Mouse (Mus musculus) kidney, adult 2 months (tissue): ENCODE results near the gene Taf1a. TPM values are rescaled to one million over a fixed set of nuclear protein-coding genes. Genes with fewer than 3 reads are reported as not detected.

ENCODE experiments used
- DNase-seq: peaks from one replicate; pipeline ENCODE4 v3.0.0; 2021
- H3K27ac ChIP-seq: fragments of 200-500 bp; 2 replicates; pipeline ENCODE4 v1.5.1; 2012; ENCODE audit warnings: low read depth, low read length, control low read depth, inconsistent platforms; ENCODE audit not compliant: insufficient read depth
- H3K27me3 ChIP-seq: fragments of 200-500 bp; replicated peaks from 2 replicates; pipeline ENCODE4 v1.6.1; 2012; ENCODE audit warnings: mild to moderate bottlenecking, moderate library complexity, low read length, inconsistent platforms; ENCODE audit not compliant: control insufficient read depth, insufficient read depth
- H3K36me3 ChIP-seq: fragments of 200-500 bp; 2 replicates; pipeline ENCODE4 v1.6.1; 2012; ENCODE audit warnings: mild to moderate bottlenecking, moderate library complexity, low read length, inconsistent platforms; ENCODE audit not compliant: control insufficient read depth, insufficient read depth
- H3K4me1 ChIP-seq: fragments of 200-500 bp; 2 replicates; pipeline ENCODE4 v1.6.1; 2011; ENCODE audit warnings: low read length; ENCODE audit not compliant: control insufficient read depth, insufficient read depth
- H3K4me3 ChIP-seq: fragments of 200-500 bp; 2 replicates; pipeline ENCODE4 v1.5.1; 2011; ENCODE audit warnings: mild to moderate bottlenecking, low read depth, low read length, control low read depth; ENCODE audit not compliant: insufficient read depth
- CTCF ChIP-seq: fragments of 200-500 bp; conservative IDR thresholded peaks from 2 replicates; pipeline ENCODE4 v1.5.1; 2011; ENCODE audit warnings: low read depth, mild to moderate bottlenecking, control low read depth, low read length, moderate library complexity, mixed read lengths; ENCODE audit not compliant: insufficient read depth, insufficient read length
- POLR2A ChIP-seq: fragments of 200-500 bp; IDR thresholded peaks from one replicate; pipeline ENCODE4 v1.6.1; 2011; ENCODE audit warnings: low read depth, low read length, control low read depth
- WGBS: fragments of 180-500 bp; shearing (Covaris S2); methylation state at CpG from one replicate; pipeline ENCODE4 v1.1.7; 2018; 5-methylcytosine and 5-hydroxymethylcytosine counted together
- polyA plus RNA-seq: library from polyadenylated mRNA; depleted of rRNA; stranded (reverse); fragments of >200 nt; gene quantifications from 2 replicates; pipeline ENCODE4 v1.2.3, GENCODE M21; 2012

Gene Taf1a
- polyA plus RNA-seq, 1 experiment = 6.7 TPM

DNA sequence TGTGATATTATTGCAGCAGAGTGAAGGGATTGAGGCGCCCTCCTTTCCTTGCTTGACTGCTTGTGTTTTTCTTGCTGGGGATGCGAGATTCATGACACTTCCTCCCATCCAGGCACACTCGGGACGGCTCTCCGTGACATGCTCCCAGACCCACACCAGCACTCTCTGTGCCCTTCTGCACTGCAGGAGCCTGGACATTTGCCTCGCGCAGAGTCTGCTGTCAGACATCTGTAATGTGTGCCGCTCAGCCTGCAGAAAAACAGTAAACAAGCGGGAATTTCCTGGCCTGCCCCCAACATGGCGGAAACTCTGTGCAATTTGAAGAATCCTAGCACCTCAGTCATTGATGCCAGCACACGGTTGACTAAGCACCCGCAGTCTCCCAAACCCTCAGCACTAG is 29.1 kb downstream of the Taf1a start, which contains the start of gene Hhipl2:
Gene Hhipl2 (plus strand): TSS at position 343 of the 400 bp plus-strand sequence.
- no peaks in the 10 kb centered on the region for H3K36me3 ChIP-seq
- no peaks in the 10 kb centered on the region for H3K4me1 ChIP-seq
- TF ChIP-seq CTCF (no peak), POLR2A (no peak)
- H3K4me3 ChIP-seq = no peak within 1 kb of the TSS
- DNase-seq = no peak
- H3K27ac ChIP-seq = no peak within 1 kb of the TSS
- H3K27me3 ChIP-seq = no peaks in the 10 kb centered on the region
- WGBS = 28% methylated on average over 12 of the region's 12 CpGs

DNA sequence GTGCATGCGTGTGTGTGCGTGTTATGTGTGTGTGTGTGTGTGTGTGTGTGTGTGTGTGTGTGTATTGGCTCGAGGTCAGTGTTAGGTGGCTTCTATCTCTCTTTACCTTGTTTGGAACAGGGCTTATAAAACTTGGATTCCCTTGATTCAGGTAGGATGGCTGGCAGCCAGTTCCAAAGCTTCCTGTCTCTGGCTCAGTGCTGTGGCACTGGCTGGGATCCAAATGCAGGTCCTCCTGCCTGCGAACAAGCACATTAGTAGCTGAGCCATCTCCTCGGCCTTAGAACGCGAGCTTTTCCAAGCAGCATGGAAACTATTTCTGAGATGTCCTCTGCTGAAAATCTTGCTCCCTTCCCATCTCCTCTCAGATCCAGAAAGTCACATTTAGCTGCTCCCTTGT is 31.0 kb downstream of the Taf1a start:
- no peak for TF ChIP-seq CTCF
- TF ChIP-seq POLR2A = no peak
- H3K4me3 ChIP-seq = no peak overlapping the region
- no peak for DNase-seq

DNA sequence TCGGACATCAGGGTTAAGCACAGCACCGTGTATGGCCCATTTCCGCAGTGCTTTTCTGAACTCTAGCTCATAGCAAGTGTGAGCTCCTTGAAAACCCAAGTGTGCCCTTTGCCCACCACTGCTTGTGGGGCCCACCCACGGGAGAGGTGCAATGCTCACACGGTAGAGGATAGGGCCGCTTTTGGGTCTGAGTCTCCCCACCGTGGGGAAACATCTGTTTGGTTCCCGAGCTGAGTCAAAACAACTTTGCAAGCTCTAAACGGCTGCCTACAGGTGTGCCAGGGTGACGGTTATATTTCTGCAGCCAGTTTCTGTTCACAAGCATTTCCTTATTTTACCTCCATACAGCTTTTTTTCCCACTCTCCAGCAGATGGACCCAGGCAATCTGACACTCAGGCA is 31.5 kb downstream of the Taf1a start:
- TF ChIP-seq CTCF (no peak), POLR2A (no peak)
- no peaks in the 10 kb centered on the region for H3K27me3 ChIP-seq

More for the DNA sequence above, 31.0 kb downstream of the Taf1a start:
- WGBS = 58% methylated on average over 7 of the region's 7 CpGs
- Histone ChIP-seq H3K36me3 (no peaks in the 10 kb centered on the region), H3K27ac (no peak overlapping the region), H3K4me1 (no peaks in the 10 kb centered on the region), H3K27me3 (no peaks in the 10 kb centered on the region)

DNA sequence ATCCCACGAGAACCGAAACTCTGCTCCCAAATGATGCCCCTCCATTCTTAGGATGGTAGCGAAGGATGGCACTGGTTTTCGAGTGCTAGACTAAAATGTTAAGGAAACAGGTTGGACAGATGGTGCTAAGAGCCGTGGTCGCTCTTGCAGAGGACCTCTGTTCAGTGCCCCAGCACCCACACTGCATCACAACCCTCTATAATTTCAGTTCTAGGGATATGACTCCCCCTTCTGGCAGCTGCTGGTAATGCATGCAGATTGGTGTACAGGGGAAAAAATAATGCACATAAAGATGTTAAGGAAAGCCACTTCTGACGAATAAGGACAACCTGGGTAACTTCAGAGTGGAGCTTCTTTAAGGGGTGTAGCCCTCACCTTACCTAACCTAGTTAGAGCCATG is 35.3 kb downstream of the Taf1a start:
- H3K36me3 ChIP-seq = no peaks in the 10 kb centered on the region
- WGBS = 94% methylated on average over 7 of the region's 7 CpGs
- H3K27me3 ChIP-seq = no peaks in the 10 kb centered on the region
- TF ChIP-seq CTCF (no peak), POLR2A (no peak)
- H3K4me1 ChIP-seq = no peaks in the 10 kb centered on the region
- H3K27ac ChIP-seq = no peak overlapping the region
- no peak overlapping the region for H3K4me3 ChIP-seq
- no peak for DNase-seq

More for the DNA sequence above, 31.5 kb downstream of the Taf1a start:
- H3K36me3 ChIP-seq = no peaks in the 10 kb centered on the region
- H3K4me3 ChIP-seq = no peak overlapping the region
- 85% methylated on average over 10 of the region's 10 CpGs for WGBS
- H3K27ac ChIP-seq = no peak overlapping the region
- DNase-seq = no peak
- H3K4me1 ChIP-seq = no peaks in the 10 kb centered on the region

DNA sequence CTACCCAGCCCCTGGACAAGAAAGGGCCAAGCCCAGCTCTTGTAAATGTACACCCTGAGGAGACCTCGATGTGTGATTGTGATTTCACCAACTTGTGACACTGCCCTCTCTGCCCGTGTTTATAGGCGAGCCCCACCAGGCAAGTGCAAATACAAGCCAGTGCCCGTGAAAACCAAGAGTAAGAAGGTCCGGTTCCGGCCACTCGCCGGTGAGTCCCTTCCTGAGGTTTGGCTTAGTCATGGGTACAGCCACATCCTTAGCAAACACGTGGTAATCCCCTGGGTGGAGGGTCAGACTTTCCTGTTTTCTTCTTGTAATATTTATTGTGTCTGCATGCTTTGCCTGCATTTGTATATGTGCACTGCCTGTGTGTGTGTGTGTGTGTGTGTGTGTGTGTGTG is 46.1 kb downstream of the Taf1a start:
- no peaks in the 10 kb centered on the region for H3K4me1 ChIP-seq
- DNase-seq = no peak
- no peak overlapping the region for H3K27ac ChIP-seq
- no peak for TF ChIP-seq POLR2A
- no peak for TF ChIP-seq CTCF
- no peaks in the 10 kb centered on the region for H3K27me3 ChIP-seq
- H3K36me3 ChIP-seq = no peaks in the 10 kb centered on the region
- 87% methylated on average over 9 of the region's 9 CpGs for WGBS
- H3K4me3 ChIP-seq = no peak overlapping the region

DNA sequence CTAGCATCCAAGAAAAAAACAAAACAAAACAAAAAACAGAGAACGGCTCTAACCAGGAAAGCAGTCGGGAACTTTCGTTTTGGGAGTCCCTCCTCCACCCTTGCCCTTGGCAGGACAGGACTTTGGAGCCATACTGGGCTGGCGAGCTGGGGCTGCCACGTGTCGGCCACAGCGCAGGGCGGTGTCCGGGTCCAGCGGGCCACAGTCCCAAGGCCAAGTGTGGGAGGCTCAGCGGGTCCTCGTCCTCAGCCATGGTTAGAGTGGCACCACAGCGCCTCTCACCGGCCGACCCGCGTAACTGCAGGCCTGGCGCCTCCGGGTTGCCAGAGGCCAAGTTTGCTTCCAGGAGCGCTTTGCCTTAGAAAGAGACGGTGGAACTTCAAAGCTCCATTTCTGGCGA is 50.3 kb downstream of the Taf1a start:
- H3K27me3 ChIP-seq = no peaks in the 10 kb centered on the region
- no peaks in the 10 kb centered on the region for H3K36me3 ChIP-seq
- TF ChIP-seq CTCF (peak; percentile 92), POLR2A (no peak)
- DNase-seq = peak; percentile 92
- no peak overlapping the region for H3K27ac ChIP-seq
- no peaks in the 10 kb centered on the region for H3K4me1 ChIP-seq
- 14% methylated on average over 22 of the region's 22 CpGs for WGBS
- H3K4me3 ChIP-seq = peak overlapping the region; percentile 28

DNA sequence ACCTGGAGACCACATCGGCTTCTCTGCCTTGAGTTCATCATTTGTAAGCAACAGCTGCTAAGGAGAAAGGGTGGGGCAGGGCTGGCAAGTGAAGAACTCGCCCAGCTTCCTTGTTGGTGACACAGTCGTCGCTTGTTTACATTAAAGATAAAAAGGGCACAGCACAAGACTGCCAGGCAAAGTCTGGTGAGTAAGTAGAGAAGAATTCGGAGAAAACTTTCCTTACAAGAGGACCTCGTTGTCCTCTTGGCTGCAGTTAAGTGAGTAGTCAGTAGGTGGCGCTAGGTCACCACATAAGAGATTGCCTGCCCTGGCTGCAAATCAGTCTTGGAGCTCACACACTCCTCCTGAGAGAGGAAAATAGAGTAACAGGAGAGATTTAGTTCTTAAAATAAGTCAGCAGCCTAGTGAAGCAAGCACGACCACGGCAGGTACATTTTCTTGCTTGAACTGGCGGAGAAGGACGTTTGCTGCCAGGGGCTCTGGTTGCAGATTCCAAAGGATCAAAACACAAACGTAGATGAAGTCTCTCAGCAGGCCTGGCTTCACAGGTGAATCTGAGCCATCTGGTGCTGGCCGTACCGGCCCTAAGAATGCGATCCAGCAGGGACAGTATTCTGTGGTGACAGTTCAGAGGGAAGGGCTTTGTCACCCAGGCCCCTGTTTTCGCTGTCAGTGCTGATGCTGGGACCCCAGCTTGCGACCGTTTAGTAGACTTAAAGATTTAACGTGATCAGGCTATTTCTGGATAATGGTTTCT is 53.4 kb downstream of the Taf1a start:
- TF ChIP-seq CTCF = peak; percentile 97
- TF ChIP-seq POLR2A = no peak
- Histone ChIP-seq H3K36me3 (no peaks in the 10 kb centered on the region), H3K27ac (no peak overlapping the region), H3K27me3 (no peaks in the 10 kb centered on the region), H3K4me3 (no peak overlapping the region), H3K4me1 (no peaks in the 10 kb centered on the region)
- WGBS = 25% methylated on average over 19 of the region's 19 CpGs
- peak; percentile 75 for DNase-seq
